Mouse (Mus musculus) neural tube, embryonic 13.5 days (tissue): ENCODE results near the gene Glipr1. TPM values are rescaled to one million over a fixed set of nuclear protein-coding genes. Genes with fewer than 3 reads are reported as not detected.

ENCODE experiments used
- ATAC-seq: fragments of 200-750 bp; cut with Nextera tagmentation; 2 replicates; pipeline ENCODE4 v1.8.0; 2017; ENCODE audit warnings: low read depth, mild to moderate bottlenecking, moderate TSS enrichment, moderate library complexity
- H3K27ac ChIP-seq: fragments of 300-500 bp; sonication (generic); replicated peaks from 2 replicates; pipeline ENCODE4 v1.5.1; 2015; ENCODE audit warnings: moderate library complexity, mild to moderate bottlenecking, inconsistent platforms
- H3K27me3 ChIP-seq: fragments of 300-500 bp; sonication (generic); 2 replicates; pipeline ENCODE4 v1.6.1; 2015; ENCODE audit warnings: mild to moderate bottlenecking, inconsistent platforms
- H3K36me3 ChIP-seq: fragments of 300-500 bp; sonication (generic); 2 replicates; pipeline ENCODE4 v1.6.1; 2015; ENCODE audit warnings: mild to moderate bottlenecking, inconsistent platforms
- H3K4me1 ChIP-seq: fragments of 300-500 bp; sonication (generic); replicated peaks from 2 replicates; pipeline ENCODE4 v1.6.1; 2015; ENCODE audit warnings: inconsistent platforms
- H3K4me2 ChIP-seq: fragments of 300-500 bp; sonication (generic); 2 replicates; pipeline ENCODE4 v1.6.1; 2015; ENCODE audit warnings: inconsistent platforms, mild to moderate bottlenecking, moderate library complexity
- H3K4me3 ChIP-seq: fragments of 300-500 bp; sonication (generic); 2 replicates; pipeline ENCODE4 v1.5.1; 2015; ENCODE audit warnings: mild to moderate bottlenecking, inconsistent platforms
- H3K9ac ChIP-seq: fragments of 300-500 bp; sonication (generic); 2 replicates; pipeline ENCODE4 v1.6.1; 2015; ENCODE audit warnings: moderate library complexity, mild to moderate bottlenecking, inconsistent platforms
- H3K9me3 ChIP-seq: fragments of 300-500 bp; sonication (generic); 2 replicates; pipeline ENCODE4 v1.6.1; 2016; ENCODE audit warnings: inconsistent platforms
- WGBS: fragments of 180-500 bp; shearing (Covaris S2); methylation state at CpG from one replicate; pipeline ENCODE4 v1.1.7; 2015; 5-methylcytosine and 5-hydroxymethylcytosine counted together
- polyA plus RNA-seq: library from polyadenylated mRNA; unstranded; fragments of >200 nt; fragmentation: Nextera tagmentation; extraction: Ambion mirVana; gene quantifications from 2 replicates; pipeline ENCODE4 v1.2.1, GENCODE M21; 2015

The Glipr1 gene
- polyA plus RNA-seq, 1 experiment from 2014 or later = 1.2 TPM

GRCm38 (mm10) chr10:111957271-111958045, 45.0 kb downstream of the Glipr1 start:
- no peak overlapping the region for H3K27ac ChIP-seq
- no peak overlapping the region for H3K4me3 ChIP-seq
- peak; percentile 72 for ATAC-seq
- H3K36me3 ChIP-seq = no peaks in the 10 kb centered on the region
- no peaks in the 10 kb centered on the region for H3K27me3 ChIP-seq
- no peak overlapping the region for H3K4me2 ChIP-seq
- 62% methylated on average over 10 of the region's 10 CpGs for WGBS
- no peaks in the 10 kb centered on the region for H3K9me3 ChIP-seq
- no peaks in the 10 kb centered on the region for H3K4me1 ChIP-seq
- H3K9ac ChIP-seq = no peak overlapping the region

GRCm38 (mm10) chr10:111955836-111956235, 46.6 kb downstream of the Glipr1 start:
- Histone ChIP-seq H3K9me3 (no peaks in the 10 kb centered on the region), H3K9ac (no peak overlapping the region), H3K27ac (no peak overlapping the region), H3K4me3 (no peak overlapping the region), H3K4me1 (no peaks in the 10 kb centered on the region), H3K4me2 (no peak overlapping the region), H3K36me3 (no peaks in the 10 kb centered on the region), H3K27me3 (no peaks in the 10 kb centered on the region)
- 88% methylated on average over 2 of the region's 2 CpGs for WGBS
- ATAC-seq = no peak

GRCm38 (mm10) chr10:111949008-111949407, 53.4 kb downstream of the Glipr1 start:
- Histone ChIP-seq H3K4me2 (no peak overlapping the region), H3K9ac (no peak overlapping the region), H3K36me3 (no peaks in the 10 kb centered on the region), H3K9me3 (no peaks in the 10 kb centered on the region), H3K27me3 (no peaks in the 10 kb centered on the region), H3K4me3 (no peak overlapping the region), H3K27ac (no peak overlapping the region), H3K4me1 (no peaks in the 10 kb centered on the region)
- 28% methylated on average over 4 of the region's 4 CpGs for WGBS
- no peak for ATAC-seq

GRCm38 (mm10) chr10:111948041-111948440, 54.4 kb downstream of the Glipr1 start:
- no peaks in the 10 kb centered on the region for H3K9me3 ChIP-seq
- H3K4me1 ChIP-seq = no peaks in the 10 kb centered on the region
- no peaks in the 10 kb centered on the region for H3K36me3 ChIP-seq
- WGBS = 96% methylated on average over 1 of the region's 1 CpGs
- no peak overlapping the region for H3K27ac ChIP-seq
- no peak overlapping the region for H3K4me2 ChIP-seq
- no peak for ATAC-seq
- no peaks in the 10 kb centered on the region for H3K27me3 ChIP-seq
- H3K4me3 ChIP-seq = no peak overlapping the region
- no peak overlapping the region for H3K9ac ChIP-seq

- Histone ChIP-seq H3K4me2 (no peak overlapping the region), H3K4me1 (no peaks in the 10 kb centered on the region), H3K9ac (no peak overlapping the region), H3K36me3 (no peaks in the 10 kb centered on the region), H3K4me3 (no peak overlapping the region), H3K27ac (no peak overlapping the region), H3K9me3 (no peaks in the 10 kb centered on the region), H3K27me3 (no peaks in the 10 kb centered on the region)
- ATAC-seq = no peak
- WGBS = 76% methylated on average over 3 of the region's 3 CpGs
These were observed 56.9 kb downstream of the Glipr1 start for GRCm38 (mm10) chr10:111945563-111945962.

- no peak overlapping the region for H3K9ac ChIP-seq
- no peak for ATAC-seq
- no peak overlapping the region for H3K4me3 ChIP-seq
- H3K9me3 ChIP-seq = no peaks in the 10 kb centered on the region
- H3K36me3 ChIP-seq = no peaks in the 10 kb centered on the region
- H3K27me3 ChIP-seq = no peaks in the 10 kb centered on the region
- WGBS = 91% methylated on average over 7 of the region's 7 CpGs
- no peaks in the 10 kb centered on the region for H3K4me1 ChIP-seq
- H3K4me2 ChIP-seq = no peak overlapping the region
- no peak overlapping the region for H3K27ac ChIP-seq
These were observed 59.4 kb downstream of the Glipr1 start for GRCm38 (mm10) chr10:111943026-111943425.

- Histone ChIP-seq H3K4me2 (no peak overlapping the region), H3K9ac (no peak overlapping the region), H3K4me3 (no peak overlapping the region), H3K9me3 (no peaks in the 10 kb centered on the region), H3K27ac (no peak overlapping the region), H3K36me3 (no peaks in the 10 kb centered on the region), H3K4me1 (peaks cover 21% of the 10 kb centered on the region), H3K27me3 (no peaks in the 10 kb centered on the region)
- WGBS = 76% methylated on average over 5 of the region's 5 CpGs
- no peak for ATAC-seq
These were observed 65.3 kb downstream of the Glipr1 start for GRCm38 (mm10) chr10:111937146-111937534.

- 48% methylated on average over 13 of the region's 13 CpGs for WGBS
- H3K9ac ChIP-seq = no peak overlapping the region
- H3K4me2 ChIP-seq = no peak overlapping the region
- peak; percentile 69 for ATAC-seq
- no peaks in the 10 kb centered on the region for H3K9me3 ChIP-seq
- peaks cover 21% of the 10 kb centered on the region for H3K4me1 ChIP-seq
- no peaks in the 10 kb centered on the region for H3K36me3 ChIP-seq
- no peak overlapping the region; the same call in 1 of the 2 replicates for H3K27ac ChIP-seq
- no peaks in the 10 kb centered on the region for H3K27me3 ChIP-seq
- no peak overlapping the region for H3K4me3 ChIP-seq
These were observed 65.8 kb downstream of the Glipr1 start for GRCm38 (mm10) chr10:111936491-111937145.

GRCm38 (mm10) chr10:111936021-111936420, 66.4 kb downstream of the Glipr1 start:
- no peak overlapping the region for H3K9ac ChIP-seq
- no peaks in the 10 kb centered on the region for H3K27me3 ChIP-seq
- H3K27ac ChIP-seq = no peak overlapping the region
- no peak overlapping the region for H3K4me3 ChIP-seq
- H3K9me3 ChIP-seq = no peaks in the 10 kb centered on the region
- no peaks in the 10 kb centered on the region for H3K36me3 ChIP-seq
- H3K4me2 ChIP-seq = no peak overlapping the region
- no peak for ATAC-seq
- peaks cover 21% of the 10 kb centered on the region for H3K4me1 ChIP-seq
- WGBS = 76% methylated on average over 4 of the region's 4 CpGs

Other genes starting within 250 kb of the Glipr1 start
- 43.4 and 46.6 TPM in 2 replicates for gene Krr1, start 30.0 kb downstream of the Glipr1 start, polyA plus RNA-seq
- gene Glipr1l1, start 57.6 kb upstream of the Glipr1 start, polyA plus RNA-seq = not detected in 2 replicates
- not detected in 2 replicates for gene Glipr1l2, start 80.7 kb upstream of the Glipr1 start, polyA plus RNA-seq
- 0.45 TPM in 1 of 2 replicates, not detected in the other for gene Glipr1l3, start 157.7 kb upstream of the Glipr1 start, polyA plus RNA-seq
- 0.24 and 0.40 TPM in 2 replicates for gene Caps2, start 161.0 kb upstream of the Glipr1 start, polyA plus RNA-seq